Mouse (Mus musculus): ENCODE data around the gene Tacc2.

The Tacc2 gene

GRCm38 (mm10) chr7:130726724-130727422, 149.6 kb downstream of the Tacc2 start:
- DNase-seq (ENCODE audit: low spot score): no peak

- no peak for DNase-seq (ENCODE audit: low spot score)
Observed at GRCm38 (mm10) chr7:130727560-130727959, 150.3 kb downstream of the Tacc2 start.

DNA sequence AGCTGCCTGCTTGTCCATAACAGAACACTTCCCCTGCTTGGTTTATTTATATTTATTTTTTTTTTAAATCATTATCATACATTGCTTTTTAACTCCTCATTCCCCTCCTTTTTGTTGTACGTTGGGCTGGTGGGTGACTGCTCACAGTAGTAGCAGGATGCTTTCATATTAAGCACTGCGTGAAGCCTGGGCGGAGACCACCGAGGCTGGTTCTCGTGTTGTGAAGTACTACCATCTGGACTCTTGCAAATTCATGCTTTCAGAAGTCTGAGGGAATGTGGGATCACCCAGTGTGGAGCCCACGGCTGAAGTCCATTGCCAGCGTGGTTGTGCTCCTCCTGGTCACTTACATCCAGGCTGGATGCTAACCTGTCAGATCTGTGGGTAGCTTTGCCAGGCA, 154.6 kb downstream of the Tacc2 start:
- DNase-seq (ENCODE audit: low spot score): no peak

DNA sequence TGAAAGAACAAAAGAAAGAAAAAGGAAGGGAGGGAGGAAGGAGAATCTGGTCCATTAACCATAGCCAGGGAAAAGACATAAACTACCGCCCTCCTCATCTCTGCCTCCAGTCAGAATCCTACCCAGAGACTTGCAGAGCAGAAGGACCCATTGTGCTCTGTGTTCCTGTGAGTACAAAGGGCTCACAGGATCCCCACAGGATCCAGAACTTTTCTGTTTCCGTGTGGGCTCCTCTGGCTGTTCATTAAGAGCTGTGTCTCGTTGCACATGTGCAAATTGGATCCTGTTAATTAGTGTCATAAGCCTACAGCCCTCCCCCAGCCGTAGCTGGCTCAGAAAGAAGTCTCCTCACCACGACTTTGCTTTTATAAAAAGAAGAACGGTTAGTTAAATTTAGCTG, 155.7 kb downstream of the Tacc2 start:
- DNase-seq (ENCODE audit: low spot score): no peak

DNA sequence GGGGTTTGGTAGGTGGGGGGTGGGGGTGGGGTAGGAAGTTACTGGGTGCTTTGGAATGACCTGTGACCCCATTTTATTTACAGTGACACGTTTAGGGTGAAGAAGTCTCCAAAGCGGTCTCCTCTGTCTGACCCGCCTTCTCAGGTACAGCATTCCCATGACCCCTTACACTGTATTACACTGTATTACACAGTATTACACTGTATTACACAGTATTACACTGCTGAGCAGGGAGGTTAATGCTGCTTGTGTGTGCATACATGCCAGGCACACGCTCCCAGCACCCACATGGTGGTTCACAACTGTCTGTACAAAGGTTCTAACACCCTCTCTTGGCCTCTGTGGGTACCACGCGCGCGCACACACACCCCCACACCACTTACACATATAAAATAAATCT, 156.2 kb downstream of the Tacc2 start:
- DNase-seq (ENCODE audit: low spot score): no peak

- DNase-seq (ENCODE audit: low spot score): no peak
Observed at GRCm38 (mm10) chr7:130734195-130734787, 157.1 kb downstream of the Tacc2 start.

DNA sequence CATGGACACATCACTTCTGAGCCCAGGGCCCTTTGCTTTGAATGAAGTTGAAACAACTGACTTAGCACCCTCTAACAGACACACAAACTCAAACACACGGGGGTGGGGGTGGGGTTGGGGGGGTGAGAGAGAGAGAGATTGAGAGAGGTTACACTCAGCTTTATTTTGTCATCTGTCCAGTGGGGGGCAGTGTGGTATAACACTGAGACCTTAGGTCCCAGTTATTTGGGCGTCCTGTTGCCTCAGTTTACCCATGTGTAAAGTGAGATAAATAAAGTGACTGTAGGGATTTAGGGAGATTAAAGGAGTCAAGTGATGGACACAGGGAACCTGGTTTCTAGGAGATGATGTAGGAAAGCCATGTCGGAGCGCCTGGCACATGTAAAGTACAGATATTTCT, 163.9 kb downstream of the Tacc2 start:
- no peak for DNase-seq (ENCODE audit: low spot score)

GRCm38 (mm10) chr7:130743239-130744025, 166.2 kb downstream of the Tacc2 start:
- DNase-seq (ENCODE audit: low spot score): no peak

- no peak for DNase-seq (ENCODE audit: low spot score)
Observed at GRCm38 (mm10) chr7:130749165-130749564, 171.9 kb downstream of the Tacc2 start.

GRCm38 (mm10) chr7:130750752-130751490, 173.7 kb downstream of the Tacc2 start:
- DNase-seq (ENCODE audit: low spot score): peak; percentile 86

DNA sequence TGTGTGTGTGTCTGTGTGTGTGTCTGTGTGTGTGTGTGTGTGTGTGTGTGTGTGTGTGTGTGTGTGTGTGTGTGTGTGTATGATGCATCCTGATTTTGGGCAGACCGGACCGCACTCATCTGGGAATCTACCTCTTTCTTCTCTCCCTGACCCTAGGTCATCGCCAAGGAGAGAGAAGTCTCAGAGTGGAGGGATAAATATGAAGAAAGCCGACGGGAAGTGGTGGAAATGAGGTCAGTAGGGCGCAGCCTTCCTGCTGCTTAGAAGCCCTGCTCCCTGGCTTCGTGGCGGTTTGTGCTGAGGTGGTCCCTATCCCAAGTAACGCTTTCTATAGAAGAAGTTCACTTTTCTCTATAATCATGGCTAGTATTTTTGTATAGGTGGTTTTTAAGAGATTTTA, 174.4 kb downstream of the Tacc2 start:
- DNase-seq (ENCODE audit: low spot score): peak; percentile 51

GRCm38 (mm10) chr7:130754790-130755189, 177.6 kb downstream of the Tacc2 start:
- DNase-seq (ENCODE audit: low spot score): peak; percentile 43

DNA sequence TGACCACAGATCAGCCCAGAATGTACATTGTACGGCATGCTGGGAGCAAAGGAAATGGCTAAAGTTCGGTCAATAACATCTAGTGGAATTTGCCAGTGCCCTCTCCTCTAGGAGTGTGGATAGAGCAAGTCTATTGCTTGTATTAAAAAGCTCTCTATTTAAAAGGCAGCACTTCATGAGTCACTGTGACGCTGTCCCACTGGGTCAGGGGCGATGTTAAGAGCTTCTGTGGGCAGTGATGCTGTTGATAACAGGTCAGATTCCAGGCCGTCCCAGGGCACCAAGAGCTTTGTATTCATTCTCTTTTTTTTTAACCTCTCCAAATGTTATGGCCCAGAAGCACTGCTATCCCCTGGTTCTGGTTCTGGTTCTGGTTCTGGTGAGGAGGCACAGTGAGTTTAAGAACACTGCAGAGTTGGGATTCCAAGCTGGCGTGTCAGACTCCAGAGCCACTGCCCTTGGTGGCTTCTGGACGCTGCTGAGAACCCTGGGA, 179.2 kb downstream of the Tacc2 start:
- no peak for DNase-seq (ENCODE audit: low spot score)

GRCm38 (mm10) chr7:130757326-130757865, 180.2 kb downstream of the Tacc2 start:
- no peak for DNase-seq (ENCODE audit: low spot score)

- peak; percentile 91 for DNase-seq (ENCODE audit: low spot score)
Observed at GRCm38 (mm10) chr7:130762071-130762897, 185.0 kb downstream of the Tacc2 start.

DNA sequence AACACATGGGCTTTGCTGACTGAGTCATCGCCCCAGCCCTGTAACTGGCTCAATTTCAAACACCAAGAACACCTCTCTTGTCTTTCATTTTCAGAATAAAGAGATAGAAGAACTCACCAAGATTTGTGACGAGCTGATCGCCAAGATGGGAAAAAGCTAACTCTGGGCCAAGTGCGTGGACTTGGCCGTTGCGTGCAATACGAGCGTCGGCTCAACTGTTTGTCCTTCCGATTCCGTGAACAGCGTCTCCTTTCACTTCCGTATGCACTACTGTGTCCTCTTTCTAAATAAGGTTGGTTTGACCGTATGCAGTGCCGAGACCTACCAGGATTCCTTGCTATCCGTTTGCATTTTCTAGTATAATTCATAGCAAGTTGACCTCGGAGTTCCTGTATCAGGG, 186.9 kb downstream of the Tacc2 start:
- no peak for DNase-seq (ENCODE audit: low spot score)

DNA sequence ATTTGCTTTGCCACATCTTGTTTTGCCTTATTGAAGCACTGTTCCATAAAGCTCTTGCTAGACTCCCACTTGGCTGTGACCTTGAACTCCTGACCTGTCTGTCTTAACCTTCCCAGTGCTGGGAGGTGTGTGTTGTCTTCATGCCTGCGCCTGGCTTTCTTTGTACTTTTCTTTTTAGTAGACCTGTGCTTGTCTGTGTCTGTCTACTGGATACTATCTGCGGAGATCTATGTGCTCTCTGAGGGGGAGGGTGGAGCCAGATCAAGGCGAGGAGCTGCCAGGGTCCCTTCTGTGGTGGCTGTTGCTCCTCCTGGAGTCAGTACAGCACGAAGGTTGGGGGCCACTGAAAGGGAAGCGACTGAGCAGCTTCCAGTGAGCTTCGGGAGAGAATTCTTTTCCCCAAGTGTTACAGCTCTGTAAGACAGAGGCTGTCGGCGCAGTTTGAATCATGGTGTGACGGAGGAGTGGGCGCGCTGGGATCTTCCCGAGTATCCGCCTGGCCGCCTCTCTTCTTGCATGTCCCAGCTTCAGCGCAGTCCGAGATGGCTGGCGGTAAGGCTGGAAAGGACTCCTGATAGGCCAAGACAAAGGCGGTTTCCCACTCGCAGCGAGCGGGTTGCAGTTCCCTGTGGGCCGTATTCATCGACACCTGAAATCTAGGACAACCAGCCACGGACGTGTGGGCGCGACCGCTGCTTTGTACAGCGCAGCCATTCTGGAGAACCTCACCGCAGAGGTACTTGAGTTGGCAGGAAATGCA, 189.4 kb downstream of the Tacc2 start:
- DNase-seq (ENCODE audit: low spot score): no peak

- DNase-seq (ENCODE audit: low spot score): no peak
Observed at GRCm38 (mm10) chr7:130768151-130768550, 190.9 kb downstream of the Tacc2 start.

GRCm38 (mm10) chr7:130770707-130771106, 193.5 kb downstream of the Tacc2 start:
- peak; percentile 93 for DNase-seq (ENCODE audit: low spot score)

DNA sequence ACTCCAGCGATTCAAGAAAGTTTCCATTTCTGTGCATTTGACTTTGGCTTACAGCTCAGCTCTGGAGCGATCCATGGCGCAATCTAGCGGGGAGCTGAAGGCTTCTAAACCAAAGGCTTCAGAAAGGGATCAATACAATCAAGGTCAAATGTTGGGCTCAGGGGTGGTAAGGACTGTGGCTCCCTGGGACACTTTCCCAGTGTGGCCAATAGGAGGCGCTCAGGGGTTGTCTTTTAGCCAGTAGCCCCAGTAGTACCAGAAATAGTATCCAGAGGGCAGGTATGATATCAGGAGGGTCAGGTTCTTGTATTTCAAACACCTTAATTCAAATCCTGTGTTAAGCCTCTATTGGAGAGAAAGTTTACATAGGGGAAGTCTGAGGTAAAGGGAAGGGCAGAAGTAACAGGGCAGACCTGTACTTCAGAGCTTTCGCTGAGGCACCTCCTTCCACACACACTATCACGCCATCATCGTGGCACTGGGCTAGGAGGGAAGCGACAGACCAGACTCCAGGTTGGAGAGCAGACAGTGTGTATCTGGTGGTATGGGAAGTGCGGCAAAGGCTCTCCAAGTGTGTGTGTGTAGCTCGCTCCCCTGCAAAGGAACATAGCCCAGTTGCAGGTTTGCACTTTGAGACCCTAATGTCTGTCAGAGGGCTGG, 196.1 kb downstream of the Tacc2 start:
- DNase-seq (ENCODE audit: low spot score): peak; percentile 69
